Comparison of ENCODE assay signal across 9 mouse cellular contexts in genomic region chr16:23095581-23095980, GRCm38 (mm10). TPM values are rescaled to one million over a fixed set of nuclear protein-coding genes. Genes with fewer than 3 reads are reported as not detected.
"Had no signal": no experiment of that assay in that cellular context is flagged by ENCODE, and none has a peak within 500 bp of the region (broad histone marks: within the 10 kb centered on the region; RNA-seq: fewer than 3 reads in every experiment).

No protein-coding gene starts in this region.

RNA-seq across cellular contexts. Expression of gene Kng1, which starts 37.9 kb away (rescaled TPM):
- total RNA-seq: neutrophil, adult 5-6 weeks had no signal
- polyA plus RNA-seq: small intestine, adult 2 months; testis, adult 2 months had no signal

RNA-seq across cellular contexts. Expression of gene Adipoq, which starts 50.8 kb away (rescaled TPM):
- total RNA-seq: neutrophil, adult 5-6 weeks had no signal
- polyA plus RNA-seq: neural tube, embryonic 13.5 days; neural tube, embryonic 14.5 days; stomach, embryonic 14.5 days; stomach, embryonic 15.5 days; stomach, embryonic 16.5 days; stomach, postnatal 0 days had no signal
